Mouse (Mus musculus) cerebellum, adult (tissue): ENCODE measurements around the gene Bmp2.

ENCODE experiments used
- ATAC-seq: cut with Nextera tagmentation; 2 replicates; pipeline ENCODE4 v1.9.2; 2017; ENCODE audit warnings: mild to moderate bottlenecking, moderate library complexity, mixed read lengths; ENCODE audit not compliant: insufficient number of reproducible peaks, low FRiP score, low TSS enrichment

The Bmp2 gene

DNA sequence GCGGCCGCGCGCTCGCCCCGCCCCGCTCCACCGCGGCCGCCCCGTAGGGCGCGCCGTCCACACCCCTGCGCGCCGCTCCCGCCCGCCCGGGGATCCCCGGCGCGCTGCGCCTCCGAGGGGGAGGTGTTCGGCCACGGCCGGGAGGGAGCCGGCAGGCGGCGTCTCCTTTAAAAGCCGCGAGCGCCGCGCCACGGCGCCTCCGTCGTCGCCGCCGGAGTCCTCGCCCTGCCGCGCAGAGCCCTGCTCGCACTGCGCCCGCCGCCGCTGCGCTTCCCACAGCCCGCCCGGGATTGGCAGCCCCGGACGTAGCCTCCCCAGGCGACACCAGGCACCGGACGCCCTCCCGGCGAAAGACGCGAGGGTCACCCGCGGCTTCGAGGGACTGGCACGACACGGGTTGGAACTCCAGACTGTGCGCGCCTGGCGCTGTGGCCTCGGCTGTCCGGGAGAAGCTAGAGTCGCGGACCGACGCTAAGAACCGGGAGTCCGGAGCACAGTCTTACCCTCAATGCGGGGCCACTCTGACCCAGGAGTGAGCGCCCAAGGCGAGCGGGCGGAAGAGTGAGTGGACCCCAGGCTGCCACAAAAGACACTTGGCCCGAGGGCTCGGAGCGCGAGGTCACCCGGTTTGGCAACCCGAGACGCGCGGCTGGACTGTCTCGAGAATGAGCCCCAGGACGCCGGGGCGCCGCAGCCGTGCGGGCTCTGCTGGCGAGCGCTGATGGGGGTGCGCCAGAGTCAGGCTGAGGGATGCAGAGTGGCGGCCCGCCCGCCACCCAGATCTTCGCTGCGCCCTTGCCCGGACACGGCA, at the start of gene Bmp2:
Bmp2 (plus strand) TSS at position 129 of the 811 bp plus-strand sequence.
- no peak for ATAC-seq

DNA sequence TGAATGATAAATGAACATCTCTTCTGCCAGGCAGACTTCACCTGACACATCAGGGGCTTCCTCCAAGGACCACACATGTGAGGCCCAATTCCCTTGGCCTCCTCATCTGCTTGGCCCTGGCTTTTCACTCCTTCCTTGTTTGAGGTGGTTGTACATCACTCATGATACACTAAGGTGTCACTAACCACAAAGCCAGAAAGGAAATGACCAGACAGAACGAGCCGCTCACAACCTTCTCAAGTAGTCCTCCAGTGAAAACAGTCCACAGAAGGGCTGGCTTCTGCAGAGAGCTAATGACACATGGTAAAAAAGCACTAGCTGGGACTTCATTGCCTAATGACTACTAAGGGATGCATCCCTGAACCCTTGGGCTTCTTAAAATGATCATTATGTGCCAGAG, 46.3 kb upstream of the Bmp2 start:
- ATAC-seq: no peak

DNA sequence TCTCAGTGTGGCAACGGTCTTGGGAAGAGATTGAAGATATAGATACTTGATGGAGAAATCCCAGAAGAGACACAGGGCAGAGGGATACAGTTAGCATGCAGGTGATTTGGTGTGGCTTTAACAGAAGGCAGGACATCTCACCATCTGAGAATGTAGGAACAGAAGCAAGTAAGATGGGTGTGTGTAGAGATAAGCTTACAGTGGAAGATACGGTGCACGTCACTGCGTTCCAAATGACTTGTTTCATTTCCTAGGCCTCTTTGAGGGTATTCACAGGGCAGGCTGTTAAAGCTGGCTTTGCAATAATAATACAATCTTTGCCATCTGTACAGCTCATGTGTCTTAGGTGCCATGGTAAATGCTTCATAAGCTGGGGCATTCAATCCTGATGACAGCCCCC, 44.9 kb upstream of the Bmp2 start:
- ATAC-seq: no peak

DNA sequence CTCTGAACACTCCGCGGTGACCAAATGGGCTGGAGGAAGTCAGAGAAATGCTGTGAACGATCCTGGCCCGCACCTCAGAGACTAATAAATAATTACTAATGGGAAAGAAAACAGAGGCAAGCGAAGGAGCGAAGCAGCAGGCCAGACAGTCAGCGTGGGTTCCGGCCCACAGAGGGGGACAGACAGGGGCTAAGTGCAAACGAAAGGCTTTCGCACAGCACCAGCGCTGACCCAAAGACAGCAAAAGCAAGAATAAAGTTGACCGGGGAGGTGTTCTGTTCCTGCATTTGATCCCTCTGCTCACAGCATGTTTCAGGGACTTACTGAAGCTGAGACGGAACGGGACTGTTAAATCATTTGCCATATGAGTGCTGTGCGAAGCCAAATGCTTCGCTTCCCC, 42.8 kb upstream of the Bmp2 start:
- no peak for ATAC-seq

DNA sequence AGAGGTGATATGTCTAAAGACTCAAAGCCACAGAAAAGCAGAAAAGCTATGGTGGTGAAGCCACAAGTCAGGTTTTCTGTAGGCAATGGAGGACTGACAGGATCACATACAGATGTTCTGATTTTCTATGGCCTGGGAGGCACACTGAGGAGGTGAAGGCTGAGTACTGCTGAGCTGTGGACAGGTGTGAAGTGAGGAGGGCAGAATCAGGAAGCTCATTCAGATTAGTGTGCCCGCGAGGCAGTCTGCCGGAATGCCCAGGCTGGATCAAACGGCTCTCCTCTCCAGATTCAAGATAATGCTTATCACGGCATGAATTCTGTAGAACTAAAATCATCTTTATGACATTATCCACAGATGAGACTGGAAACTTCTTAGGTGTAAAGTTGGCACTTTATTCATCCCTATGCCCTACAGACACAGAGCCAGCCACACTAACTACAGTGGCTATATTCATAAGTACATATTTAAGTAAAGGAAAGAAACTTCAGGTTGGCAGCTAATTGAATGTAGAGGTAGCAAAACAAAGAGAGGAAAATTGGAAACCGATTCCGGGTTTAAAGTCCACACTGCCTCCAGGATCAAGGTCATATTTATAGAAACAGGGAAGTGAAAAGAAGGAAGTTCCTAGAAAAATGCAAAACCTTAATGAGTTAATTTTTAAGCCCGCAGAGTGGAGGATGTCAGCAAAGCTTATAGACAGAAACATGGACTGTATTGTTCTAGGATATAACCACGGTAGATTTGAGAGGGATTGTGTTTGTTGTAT, 40.8 kb upstream of the Bmp2 start:
- no peak for ATAC-seq

DNA sequence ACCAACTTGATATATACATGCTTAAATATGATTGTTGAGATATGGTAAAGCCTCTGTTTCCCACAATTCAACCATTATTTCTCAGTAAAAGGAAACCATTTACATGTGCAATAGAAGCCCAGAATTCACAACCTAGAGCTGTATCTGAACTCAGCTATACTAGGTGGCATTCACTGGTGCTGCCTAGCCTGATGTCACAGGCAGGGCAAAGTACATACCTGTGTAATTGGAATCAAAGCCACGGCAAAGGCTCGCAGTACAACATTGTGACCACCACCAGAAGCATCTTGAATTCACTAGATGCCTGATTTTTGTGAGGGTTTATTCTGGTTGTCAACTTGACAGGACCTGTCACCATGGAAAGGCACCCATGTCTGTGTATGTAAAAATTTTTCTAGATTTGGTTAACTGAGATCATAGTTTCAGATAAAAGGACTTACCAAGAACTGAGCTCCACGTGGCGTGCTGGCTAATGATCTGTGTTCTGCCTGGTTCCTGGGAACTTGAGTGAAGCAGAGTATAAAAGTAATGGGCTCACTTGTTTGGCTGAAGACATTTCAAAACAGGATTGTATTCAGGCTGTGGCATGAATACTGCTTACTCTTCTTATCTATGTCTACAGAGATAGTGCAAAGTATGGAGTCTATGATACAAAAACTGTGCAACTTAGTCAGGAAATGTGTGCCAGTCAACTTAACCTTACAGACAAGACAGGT, 35.5 kb upstream of the Bmp2 start:
- no peak for ATAC-seq

DNA sequence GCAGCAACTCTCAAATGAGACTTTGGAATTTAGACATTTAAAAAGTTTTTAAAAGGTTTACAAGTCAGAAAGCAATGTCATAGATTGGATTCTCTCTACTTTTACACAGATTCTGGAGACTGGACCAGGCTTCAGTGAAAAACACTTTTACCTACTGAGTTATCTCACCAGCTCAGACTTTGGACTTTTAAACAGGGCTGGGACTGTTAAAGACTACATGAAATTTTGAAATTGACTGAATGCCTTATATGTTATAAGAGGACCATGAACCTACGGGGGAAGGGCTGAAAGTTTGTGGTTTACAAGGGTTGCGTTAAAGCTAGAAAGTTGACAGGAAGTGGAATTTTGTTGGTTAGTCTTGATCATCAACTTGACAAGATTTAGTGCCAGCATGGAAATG, 34.1 kb upstream of the Bmp2 start:
- ATAC-seq: no peak

DNA sequence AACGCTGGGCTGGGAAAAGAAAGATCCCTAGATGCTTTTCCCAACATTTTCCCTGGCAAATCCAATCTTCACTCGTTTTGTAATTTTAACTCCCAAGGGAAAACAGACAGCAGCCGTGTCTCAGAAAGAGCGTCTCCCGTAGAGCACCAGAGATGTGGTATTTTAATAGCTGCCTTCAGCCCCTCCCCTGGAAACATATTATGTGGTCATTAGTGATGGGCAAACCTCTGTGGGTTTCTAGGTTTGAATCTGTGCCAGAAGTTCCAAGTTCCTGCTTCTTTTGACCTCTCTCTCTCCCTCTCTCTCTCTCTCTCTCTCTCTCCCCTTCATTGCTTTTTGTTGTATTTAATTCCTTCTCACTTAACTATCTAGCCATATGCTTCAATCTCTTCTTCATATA, 30.8 kb upstream of the Bmp2 start:
- ATAC-seq: no peak

DNA sequence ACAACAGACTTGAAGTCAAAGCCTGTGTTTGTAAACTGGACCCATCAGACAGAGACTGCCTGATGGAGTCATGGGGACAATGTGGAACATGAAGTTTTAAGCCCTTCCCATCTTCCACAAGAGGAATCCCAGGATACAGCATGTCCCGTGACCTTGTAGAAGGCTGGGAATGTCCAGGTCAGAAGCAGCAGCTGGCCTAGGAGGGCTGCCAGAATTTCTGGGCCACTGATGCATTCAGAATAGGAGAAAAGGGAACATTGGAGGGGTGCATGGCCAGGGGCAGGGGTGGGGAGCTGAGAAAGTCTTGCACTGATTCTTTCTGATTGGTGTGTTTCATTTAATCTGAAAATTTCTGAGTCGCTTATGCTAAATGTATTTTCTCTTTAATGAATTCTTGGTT, 29.8 kb upstream of the Bmp2 start:
- ATAC-seq: no peak

DNA sequence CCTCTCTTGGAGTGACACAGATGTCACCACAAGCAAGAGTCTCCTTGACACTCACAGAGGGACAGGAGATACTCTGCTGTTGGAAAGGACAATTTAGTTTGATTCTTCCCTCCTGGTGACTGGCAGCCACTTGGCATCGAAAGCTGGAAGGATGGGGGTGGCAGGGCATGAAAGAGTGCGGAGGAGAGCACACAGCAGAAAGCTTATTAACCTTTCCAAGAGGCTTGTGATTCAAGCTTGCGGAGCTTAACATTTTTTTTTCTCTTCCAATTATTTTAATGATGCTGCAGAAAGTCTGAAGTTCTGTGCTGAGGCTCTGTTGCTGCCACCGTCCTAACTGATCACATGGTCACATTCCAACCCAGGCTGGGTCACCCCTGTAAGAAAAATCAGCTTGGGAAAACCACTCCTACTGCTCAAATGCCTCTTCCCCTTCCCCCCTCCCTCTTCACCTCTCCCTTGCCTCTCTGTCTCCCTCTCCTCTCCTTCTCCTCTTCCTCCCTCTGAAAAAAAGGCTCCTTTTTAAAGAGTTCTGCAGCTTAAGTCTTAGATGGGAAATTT, 26.3 kb upstream of the Bmp2 start:
- no peak for ATAC-seq

DNA sequence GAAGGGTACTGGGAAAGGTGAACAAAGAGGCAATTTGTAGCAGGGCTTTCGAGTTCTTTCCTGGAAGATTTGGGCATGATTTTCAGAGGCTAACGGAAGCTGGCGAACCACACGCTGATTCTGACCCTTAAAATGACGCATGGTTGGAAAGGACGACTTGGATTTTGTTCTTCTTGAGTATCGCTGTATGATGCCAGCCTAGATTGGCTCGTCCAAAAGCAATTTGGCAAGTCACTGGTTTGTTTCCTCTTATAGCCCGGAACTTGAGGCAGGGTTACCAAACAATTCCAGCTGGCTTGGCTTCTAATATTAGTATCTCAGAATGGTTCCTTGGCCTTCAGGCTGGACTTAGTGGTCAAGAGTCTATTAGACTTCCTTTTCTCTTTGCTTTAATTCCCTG, 22.6 kb upstream of the Bmp2 start:
- ATAC-seq: no peak

DNA sequence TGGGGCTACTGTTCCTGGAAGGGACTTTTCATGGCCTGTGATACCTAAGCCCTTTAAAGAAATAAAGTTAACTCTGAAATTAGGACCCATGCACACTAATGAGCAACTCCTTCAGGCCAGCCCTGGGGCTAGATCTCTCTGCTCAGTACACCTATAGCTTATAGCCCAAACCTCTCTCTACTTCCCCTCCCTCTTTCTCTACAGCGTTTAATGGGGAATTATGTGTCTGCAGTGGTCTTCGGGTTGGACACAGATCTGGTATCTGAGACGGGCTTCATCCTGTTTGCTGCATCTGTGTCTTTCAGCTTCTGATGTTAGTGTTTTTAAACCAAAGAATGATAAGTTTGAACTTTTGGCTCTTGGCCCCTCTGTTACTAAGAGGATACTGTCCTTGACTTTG, 18.9 kb upstream of the Bmp2 start:
- ATAC-seq: no peak

DNA sequence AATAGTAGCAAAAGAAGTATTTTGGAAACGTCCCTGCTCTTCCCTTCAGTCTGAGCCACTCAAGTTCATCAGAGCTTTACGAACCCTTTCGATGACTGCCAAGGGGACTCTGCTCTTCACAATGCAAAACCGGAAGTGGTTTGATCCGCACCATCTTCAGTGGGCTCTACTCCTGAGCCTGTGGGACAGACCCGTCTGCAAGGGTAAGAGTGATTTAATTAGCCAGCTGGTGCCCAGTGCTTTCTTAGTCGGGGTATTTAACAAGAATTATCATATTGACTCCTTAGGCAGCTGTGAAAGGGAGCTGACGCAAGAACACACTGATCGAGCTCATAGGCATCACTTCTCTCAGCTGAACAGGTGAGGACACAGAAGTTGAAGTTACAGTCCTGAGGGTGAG, 16.5 kb upstream of the Bmp2 start:
- ATAC-seq: no peak

DNA sequence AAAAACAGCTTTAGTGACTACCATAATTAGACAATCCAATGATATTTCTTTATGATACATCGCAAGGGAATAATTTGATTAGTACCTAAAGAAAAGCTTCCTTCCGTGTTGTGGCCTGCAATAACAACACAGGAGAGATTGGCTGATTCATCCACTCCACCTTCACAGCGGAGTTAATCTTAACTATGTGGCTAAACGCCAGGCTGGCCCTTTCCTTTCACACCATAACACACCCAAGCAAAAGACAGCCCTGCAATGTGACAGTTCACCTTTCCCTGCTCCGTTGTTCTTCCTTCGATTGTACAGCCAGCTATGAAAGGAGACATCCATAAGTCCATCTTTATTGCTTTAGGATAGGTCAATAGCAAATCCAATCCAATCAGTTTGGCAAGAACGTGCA, 15.1 kb upstream of the Bmp2 start:
- no peak for ATAC-seq

DNA sequence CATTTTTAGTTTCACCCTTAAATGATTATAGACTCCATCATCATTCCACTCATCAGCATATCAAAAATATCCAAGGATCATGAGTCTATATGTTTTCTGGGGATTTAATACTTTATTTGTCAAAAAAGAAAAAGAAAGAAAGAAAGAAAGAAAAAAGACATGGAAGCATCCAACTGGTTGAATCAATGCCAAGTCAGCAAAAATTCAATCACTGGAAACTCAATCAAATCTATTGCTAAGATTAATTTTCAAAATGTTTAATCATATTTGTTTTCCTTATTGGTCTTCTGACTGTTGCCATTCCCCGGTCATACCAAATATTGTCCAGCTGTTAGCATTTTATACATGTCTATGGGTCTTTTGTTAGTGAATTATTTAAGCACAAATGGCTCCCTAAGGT, 11.3 kb upstream of the Bmp2 start:
- ATAC-seq: no peak

DNA sequence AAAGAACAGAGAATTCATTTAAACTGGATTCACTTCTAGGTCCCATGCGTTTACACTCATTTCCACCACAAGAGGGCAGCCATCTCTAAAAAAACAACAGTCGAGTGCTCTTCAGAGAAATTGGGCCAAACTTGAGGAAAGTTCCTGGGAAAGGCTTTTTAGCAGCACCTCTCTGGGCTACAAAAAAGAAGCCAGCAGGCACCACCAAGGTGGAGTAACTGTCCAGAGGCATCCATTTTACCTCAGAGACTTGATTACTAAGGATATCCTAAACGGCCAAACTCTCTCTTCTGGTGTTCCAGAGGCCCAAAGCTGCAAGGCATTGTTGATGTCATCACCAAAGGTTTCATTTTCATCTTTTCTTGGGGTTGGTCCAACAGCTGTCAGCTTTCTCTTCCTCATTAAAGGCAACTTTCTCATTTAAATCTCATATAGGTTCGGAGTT, 1.7 kb upstream of the Bmp2 start:
- ATAC-seq: 0 out of 2 replicates have a peak, but pooled peaks have one; percentile 27

DNA sequence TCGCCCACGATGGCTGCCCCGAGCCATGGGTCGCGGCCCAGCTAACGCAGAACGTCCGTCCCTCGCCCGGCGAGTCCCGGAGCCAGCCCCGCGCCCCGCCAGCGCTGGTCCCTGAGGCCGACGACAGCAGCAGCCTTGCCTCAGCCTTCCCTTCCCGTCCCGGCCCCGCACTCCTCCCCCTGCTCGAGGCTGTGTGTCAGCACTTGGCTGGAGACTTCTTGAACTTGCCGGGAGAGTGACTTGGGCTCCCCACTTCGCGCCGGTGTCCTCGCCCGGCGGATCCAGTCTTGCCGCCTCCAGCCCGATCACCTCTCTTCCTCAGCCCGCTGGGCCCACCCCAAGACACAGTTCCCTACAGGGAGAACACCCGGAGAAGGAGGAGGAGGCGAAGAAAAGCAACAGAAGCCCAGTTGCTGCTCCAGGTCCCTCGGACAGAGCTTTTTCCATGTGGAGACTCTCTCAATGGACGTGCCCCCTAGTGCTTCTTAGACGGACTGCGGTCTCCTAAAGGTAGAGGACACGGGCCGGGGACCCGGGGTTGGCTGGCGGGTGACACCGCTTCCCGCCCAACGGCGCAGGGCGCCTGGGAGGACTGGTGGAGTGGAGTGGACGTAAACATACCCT, 995 bp downstream of the Bmp2 start:
- ATAC-seq: no peak

DNA sequence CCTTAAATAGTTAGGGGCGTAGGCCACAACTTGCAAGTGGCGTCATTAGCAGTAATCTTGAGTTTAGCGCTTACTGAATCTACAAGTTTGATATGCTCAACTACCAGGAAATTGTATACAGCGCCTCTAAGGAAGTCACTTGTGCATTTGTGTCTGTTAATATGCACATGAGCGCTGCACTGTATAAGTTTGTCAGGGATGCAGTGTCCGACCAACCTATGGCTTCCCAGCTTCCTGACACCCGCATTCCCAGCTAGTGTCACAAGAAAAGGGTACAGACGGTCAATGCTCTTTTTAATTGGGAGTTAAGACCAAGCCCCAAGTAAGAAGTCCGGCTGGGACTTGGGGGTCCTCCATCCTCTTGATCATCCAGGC, 1.9 kb downstream of the Bmp2 start:
- ATAC-seq: no peak

DNA sequence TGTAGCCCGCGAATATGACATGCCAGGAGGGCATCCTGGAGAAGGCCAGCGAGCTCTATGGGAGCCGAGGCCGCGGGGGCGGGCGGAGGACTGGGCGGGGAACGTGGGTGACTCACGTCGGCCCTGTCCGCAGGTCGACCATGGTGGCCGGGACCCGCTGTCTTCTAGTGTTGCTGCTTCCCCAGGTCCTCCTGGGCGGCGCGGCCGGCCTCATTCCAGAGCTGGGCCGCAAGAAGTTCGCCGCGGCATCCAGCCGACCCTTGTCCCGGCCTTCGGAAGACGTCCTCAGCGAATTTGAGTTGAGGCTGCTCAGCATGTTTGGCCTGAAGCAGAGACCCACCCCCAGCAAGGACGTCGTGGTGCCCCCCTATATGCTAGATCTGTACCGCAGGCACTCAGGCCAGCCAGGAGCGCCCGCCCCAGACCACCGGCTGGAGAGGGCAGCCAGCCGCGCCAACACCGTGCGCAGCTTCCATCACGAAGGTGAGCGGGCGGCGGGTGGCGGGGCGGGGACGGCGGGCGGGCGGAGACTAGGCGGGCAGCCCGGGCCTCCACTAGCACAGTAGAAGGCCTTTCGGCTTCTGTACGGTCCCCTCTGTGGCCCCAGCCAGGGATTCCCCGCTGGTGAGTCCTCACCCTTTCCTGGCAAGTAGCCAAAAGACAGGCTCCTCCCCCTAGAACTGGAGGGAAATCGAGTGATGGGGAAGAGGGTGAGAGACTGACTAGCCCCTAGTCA, 2.5 kb downstream of the Bmp2 start:
- ATAC-seq: no peak
